Mouse (Mus musculus) heart, adult 2 months (tissue): Measurements from ENCODE around the gene Btc. TPM values are rescaled to one million over a fixed set of nuclear protein-coding genes. Genes with fewer than 3 reads are reported as not detected.

ENCODE experiments used
- DNase-seq, 2 experiments: peaks; one replicate each; pipeline ENCODE4 v3.0.0; 2021
- H3K27ac ChIP-seq: fragments of 200-600 bp; 2 replicates; pipeline ENCODE4 v1.8.1; 2022
- H3K27me3 ChIP-seq: fragments of 200-500 bp; 2 replicates; pipeline ENCODE4 v1.6.1; 2012; ENCODE audit warnings: mild to moderate bottlenecking, low read length, inconsistent platforms, mixed read lengths; ENCODE audit not compliant: control insufficient read depth, insufficient read depth
- H3K36me3 ChIP-seq: fragments of 200-500 bp; 2 replicates; pipeline ENCODE4 v1.6.1; 2012; ENCODE audit warnings: low read length, inconsistent platforms; ENCODE audit not compliant: control insufficient read depth, insufficient read depth
- H3K4me1 ChIP-seq: fragments of 200-500 bp; 2 replicates; pipeline ENCODE4 v1.6.1; 2011; ENCODE audit warnings: low read length; ENCODE audit not compliant: control insufficient read depth, insufficient read depth
- H3K4me3 ChIP-seq: fragments of 200-600 bp; 2 replicates; pipeline ENCODE4 v1.8.1; 2022
- H3K79me2 ChIP-seq: fragments of 200-500 bp; replicated peaks from 2 replicates; pipeline ENCODE4 v1.6.1; 2012; ENCODE audit warnings: mild to moderate bottlenecking, inconsistent platforms, low read length, moderate library complexity, mixed read lengths; ENCODE audit not compliant: control insufficient read depth, insufficient read depth
- H3K9ac ChIP-seq: fragments of 200-500 bp; 2 replicates; pipeline ENCODE4 v1.6.1; 2012; ENCODE audit warnings: low read depth, mild to moderate bottlenecking, control low read depth, inconsistent platforms, low read length, mixed read lengths
- CTCF ChIP-seq: fragments of 200-600 bp; IDR thresholded peaks from 2 replicates; pipeline ENCODE4 v1.8.1; 2022; ENCODE audit warnings: antibody characterized with exemption, mild to moderate bottlenecking, moderate library complexity
- EP300 ChIP-seq: fragments of 200-500 bp; IDR thresholded peaks from 2 replicates; pipeline ENCODE4 v1.6.1; 2011; ENCODE audit warnings: low read depth, low read length, control low read depth; ENCODE audit not compliant: insufficient read depth
- POLR2A ChIP-seq: fragments of 200-500 bp; IDR thresholded peaks from 2 replicates; pipeline ENCODE4 v1.6.1; 2011; ENCODE audit warnings: mild to moderate bottlenecking, low read depth, low read length, control low read depth; ENCODE audit not compliant: insufficient read depth
- WGBS: fragments of 180-500 bp; shearing (Covaris S2); methylation state at CpG from one replicate; pipeline ENCODE4 v1.1.7; 2018; 5-methylcytosine and 5-hydroxymethylcytosine counted together
- intact Hi-C: fragments of 180-260 bp; cut with DNase I; formaldehyde crosslinking; loops from one replicate; pipeline ENCODE4 v1.15.1; 2025
- polyA plus RNA-seq: library from polyadenylated mRNA; depleted of rRNA; stranded (reverse); fragments of >200 nt; gene quantifications from 2 replicates; pipeline ENCODE4 v1.2.3, GENCODE M21; 2012; rRNA removed
- total RNA-seq, 2 experiments: library from RNA; stranded (reverse); gene quantifications; 2 replicates each; pipeline ENCODE4 v1.2.3; 2021

Btc gene
- total and polyA plus RNA-seq, 3 experiments: 0.35 to 1.6 (median 1.5) TPM

DNA sequence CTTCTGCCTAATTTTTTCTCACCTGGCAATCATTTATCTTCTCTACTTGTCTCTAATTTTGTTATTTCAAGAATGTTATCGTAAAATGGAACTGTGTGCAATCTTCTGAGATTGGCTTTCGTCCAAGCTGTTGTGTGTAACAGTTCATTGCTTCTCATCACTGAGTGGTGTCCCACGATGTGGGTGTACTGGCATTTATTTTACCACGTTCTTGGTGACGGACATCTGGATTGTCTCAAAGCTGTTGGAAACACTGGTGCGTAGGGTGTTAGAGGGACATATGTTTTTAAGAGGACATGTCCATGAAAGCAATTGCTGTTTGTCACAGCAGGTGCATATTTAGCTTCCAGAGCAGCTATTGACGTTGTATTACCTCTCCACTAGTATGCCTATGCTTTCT is 94.2 kb downstream of the Btc start:
- TF ChIP-seq EP300 (no peak), CTCF (no peak), POLR2A (no peak)

GRCm38 (mm10) chr5:91307907-91308306 is 94.9 kb downstream of the Btc start:
- no peak overlapping the region for H3K9ac ChIP-seq
- peak in 1 of 2 experiments; percentile 18 for DNase-seq
- H3K4me1 ChIP-seq: no peaks in the 10 kb centered on the region
- no peaks in the 10 kb centered on the region for H3K79me2 ChIP-seq
- no peak overlapping the region for H3K27ac ChIP-seq
- H3K4me3 ChIP-seq: no peak overlapping the region
- TF ChIP-seq POLR2A: no peak
- peak; percentile 90 for TF ChIP-seq CTCF
- WGBS: 2% methylated on average over 1 of the region's 1 CpGs
- intact Hi-C loops: loop anchor here (1.0 to 5.0 kb wide), 4 partner anchors 221 to 646 kb away; no protein-coding TSS in a partner anchor
- H3K27me3 ChIP-seq: no peaks in the 10 kb centered on the region
- H3K36me3 ChIP-seq: no peaks in the 10 kb centered on the region

More for the DNA sequence above, 94.2 kb downstream of the Btc start:
- Histone ChIP-seq H3K4me1 (no peaks in the 10 kb centered on the region), H3K36me3 (no peaks in the 10 kb centered on the region), H3K27ac (no peak overlapping the region), H3K79me2 (no peaks in the 10 kb centered on the region), H3K27me3 (no peaks in the 10 kb centered on the region), H3K4me3 (no peak overlapping the region), H3K9ac (no peak overlapping the region)
- intact Hi-C loops: loop anchor here (1.0 to 5.0 kb wide), 4 partner anchors 221 to 646 kb away; no protein-coding TSS in a partner anchor
- 45% methylated on average over 7 of the region's 7 CpGs for WGBS
- no peak for DNase-seq

Other genes starting within 250 kb of the Btc start
- 10 to 100 TPM; 48.0 to 56.8 TPM for gene Parm1, start 114.6 kb upstream of the Btc start, total RNA-seq
- 41.5 and 55.5 TPM in 2 replicates for gene Parm1, start 114.6 kb upstream of the Btc start, polyA plus RNA-seq